Mouse (Mus musculus): ENCODE measurements at regions not wholly inside any gene's neighbourhood (a gene's known extent, or its start where the extent isn't known, plus 50 kb on each side); places are given as distances from the start of the nearest gene placed in this dataset.

DNA sequence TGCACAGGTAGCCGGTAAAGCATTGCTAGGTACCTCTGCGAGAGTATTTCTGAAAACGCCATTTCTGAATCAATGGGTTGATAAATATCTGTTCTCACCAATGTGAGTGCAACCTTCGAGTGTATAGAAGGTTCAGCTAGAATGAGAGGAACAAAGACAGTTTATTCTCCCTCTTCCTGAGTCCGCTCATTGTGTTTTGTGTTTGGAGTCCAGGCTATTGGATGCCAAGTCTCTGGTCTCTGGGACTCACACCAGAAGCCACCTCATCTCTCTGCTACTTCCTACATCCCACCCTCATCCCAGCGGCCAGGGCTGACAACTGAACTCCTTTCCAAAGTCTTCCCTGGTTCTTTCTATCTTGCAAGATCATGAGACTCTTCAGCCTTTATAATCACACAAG lies 62.7 kb downstream of the Lrrc30 start:
- no peak for DNase-seq (ENCODE audit: low read depth, low spot score)

DNA sequence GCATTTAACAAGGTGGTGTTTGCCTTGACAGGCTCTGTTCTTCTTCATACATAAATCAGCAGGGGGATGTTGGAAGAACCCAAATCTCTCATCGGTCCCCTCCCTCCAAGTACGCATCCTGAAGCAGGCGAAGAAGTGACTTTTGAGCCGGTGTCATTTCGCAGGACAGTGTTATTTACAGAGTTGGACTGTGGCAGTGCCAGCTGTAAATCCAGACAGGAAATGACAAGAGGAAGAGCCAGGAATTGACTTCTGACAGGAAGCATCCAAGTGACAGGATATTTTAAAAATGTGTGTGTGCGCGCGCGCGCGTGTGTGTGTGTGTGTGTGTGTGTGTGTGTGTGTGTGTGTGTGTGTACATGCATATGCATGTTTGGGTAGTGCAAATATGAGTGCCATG lies 66.3 kb downstream of the Lrrc30 start:
- no peak for DNase-seq (ENCODE audit: low read depth, low spot score)

- DNase-seq (ENCODE audit: low read depth, low spot score) = no peak
These were observed 66.8 kb downstream of the Lrrc30 start for GRCm38 (mm10) chr17:67565746-67566145.

- DNase-seq (ENCODE audit: low read depth, low spot score) = no peak
These were observed 67.7 kb downstream of the Lrrc30 start for GRCm38 (mm10) chr17:67564845-67565244.

DNA sequence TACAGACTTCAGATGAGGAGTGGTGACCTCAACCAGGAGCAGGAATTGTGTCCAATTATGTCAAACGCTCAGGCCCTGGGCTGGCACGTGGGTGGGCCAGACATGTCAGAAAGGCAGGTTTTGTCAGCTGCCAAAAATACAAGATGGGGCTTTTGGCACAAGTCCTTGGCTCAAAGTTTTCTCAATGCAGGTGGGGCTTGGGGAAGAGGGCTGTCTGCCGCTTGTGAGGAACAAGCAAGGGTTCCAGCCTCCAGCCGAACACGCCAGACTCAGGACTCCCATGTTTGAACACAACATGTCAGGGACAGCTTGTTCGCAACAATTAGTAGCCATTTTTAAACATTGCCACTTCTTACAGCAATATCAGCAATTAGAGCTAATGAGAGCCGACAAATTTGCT lies 69.5 kb downstream of the Lrrc30 start:
- no peak for DNase-seq (ENCODE audit: low read depth, low spot score)

- DNase-seq (ENCODE audit: low read depth, low spot score) = no peak
These were observed 70.7 kb downstream of the Lrrc30 start for GRCm38 (mm10) chr17:67561802-67562201.

- DNase-seq (ENCODE audit: low read depth, low spot score) = no peak
These were observed 75.1 kb downstream of the Lrrc30 start for GRCm38 (mm10) chr17:67557351-67557870.

DNA sequence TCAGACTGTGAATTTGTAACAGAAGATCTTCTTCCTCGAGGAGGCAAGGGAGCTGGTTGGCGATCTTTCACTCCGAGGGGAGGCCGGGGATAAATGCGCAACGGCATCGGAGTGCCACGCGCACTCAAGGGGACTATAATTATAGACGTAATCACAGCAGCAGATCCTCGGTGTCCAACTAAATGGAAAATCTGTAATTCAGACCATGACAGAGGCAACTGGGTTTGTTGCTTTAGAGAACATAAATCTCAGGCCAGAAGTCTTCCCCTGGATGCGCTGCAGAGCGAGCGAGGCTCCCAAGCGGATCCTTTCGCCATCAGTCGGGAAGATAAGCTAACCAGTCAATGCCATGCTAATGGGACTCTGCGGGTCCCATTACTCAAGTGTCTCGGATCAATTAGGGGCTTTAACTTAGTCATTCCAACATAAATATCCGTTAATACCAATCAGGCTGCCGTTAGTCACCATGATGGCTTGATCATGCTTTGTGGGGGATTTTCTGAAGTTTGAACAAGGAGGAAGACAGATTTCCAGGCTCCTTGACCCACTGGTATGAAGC lies 79.9 kb downstream of the Lrrc30 start:
- DNase-seq (ENCODE audit: low read depth, low spot score) = no peak

- DNase-seq (ENCODE audit: low read depth, low spot score) = no peak
These were observed 83.4 kb downstream of the Lrrc30 start for GRCm38 (mm10) chr17:67548966-67549700.

GRCm38 (mm10) chr17:67544410-67544809 lies 88.1 kb downstream of the Lrrc30 start:
- DNase-seq (ENCODE audit: low read depth, low spot score) = no peak

DNA sequence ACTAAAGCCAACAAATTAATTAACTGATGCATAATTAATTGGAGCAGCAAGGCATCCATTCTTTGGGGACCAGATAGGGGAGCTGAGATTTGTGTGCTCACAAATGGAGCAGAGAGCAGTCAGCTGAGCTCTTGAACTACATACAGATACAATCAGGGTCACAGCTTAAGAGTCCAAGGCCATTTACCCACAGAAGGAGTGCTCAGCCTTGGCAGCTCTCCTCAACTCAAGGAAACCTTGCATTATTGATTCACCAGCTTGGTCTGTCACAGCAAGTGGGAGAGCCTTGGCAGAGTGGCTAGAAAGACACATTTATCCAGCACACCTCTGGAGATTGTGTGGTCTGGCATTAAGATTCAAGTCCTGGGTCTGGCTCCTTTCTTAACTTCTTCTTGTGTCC lies 100.2 kb downstream of the Lrrc30 start:
- no peak for DNase-seq (ENCODE audit: low read depth, low spot score)

DNA sequence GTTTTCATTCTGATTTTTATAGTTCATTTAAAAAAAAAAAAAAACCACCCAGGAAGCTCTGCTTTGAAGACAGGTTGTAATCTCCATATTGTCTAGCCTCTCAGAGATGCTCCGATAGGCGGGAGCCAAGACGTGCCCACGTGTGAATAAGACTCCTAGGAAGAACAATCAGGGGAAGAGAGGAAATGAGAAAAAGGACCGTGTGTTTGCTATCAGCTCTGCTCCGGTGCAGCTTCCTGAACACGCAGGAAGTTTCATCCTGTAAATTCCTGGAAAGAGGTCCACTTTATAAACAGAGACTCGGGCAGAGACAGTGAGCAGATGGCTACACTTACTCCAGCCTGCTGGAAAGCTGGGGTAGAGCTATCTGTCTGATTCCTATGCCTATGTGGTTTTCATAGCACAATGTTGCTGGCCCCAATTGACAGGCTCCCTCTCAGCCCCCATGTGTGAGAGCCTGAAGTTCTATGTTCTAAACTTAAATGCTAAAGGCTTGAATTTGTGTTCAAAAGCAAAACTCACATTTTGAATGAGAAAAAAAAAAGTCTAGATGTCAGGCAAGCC lies 111.6 kb downstream of the Lrrc30 start:
- no peak for DNase-seq (ENCODE audit: low read depth, low spot score)

DNA sequence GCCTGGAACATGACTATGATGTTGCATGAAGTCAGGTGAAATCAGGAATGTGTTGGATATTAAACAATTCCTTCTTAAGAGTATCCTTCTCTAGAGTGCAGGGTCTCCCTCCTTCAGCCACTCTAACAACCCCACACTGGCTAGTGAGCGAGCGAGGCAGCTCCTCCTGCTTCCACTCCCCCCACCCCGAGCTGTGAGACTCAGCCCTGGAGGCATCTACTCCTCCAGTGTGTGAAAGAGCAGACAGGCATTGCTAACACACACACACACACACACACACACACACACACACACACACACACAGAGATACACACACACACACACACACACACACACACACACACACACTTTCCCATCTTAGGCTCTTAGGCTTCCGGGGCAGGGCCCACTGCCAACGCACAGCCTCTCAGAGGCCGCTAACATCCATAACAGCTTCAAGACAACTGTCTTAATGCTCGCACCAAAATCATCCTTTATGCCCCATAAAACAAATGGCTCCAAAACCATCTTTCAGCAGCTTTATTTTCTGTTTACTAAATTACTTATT lies 116.8 kb downstream of the Lrrc30 start:
- no peak for DNase-seq (ENCODE audit: low read depth, low spot score)

- no peak for DNase-seq (ENCODE audit: low read depth, low spot score)
These were observed 117.9 kb downstream of the Lrrc30 start for GRCm38 (mm10) chr17:67514387-67515241.

GRCm38 (mm10) chr17:67512699-67513450 lies 119.6 kb downstream of the Lrrc30 start:
- no peak for DNase-seq (ENCODE audit: low read depth, low spot score)

DNA sequence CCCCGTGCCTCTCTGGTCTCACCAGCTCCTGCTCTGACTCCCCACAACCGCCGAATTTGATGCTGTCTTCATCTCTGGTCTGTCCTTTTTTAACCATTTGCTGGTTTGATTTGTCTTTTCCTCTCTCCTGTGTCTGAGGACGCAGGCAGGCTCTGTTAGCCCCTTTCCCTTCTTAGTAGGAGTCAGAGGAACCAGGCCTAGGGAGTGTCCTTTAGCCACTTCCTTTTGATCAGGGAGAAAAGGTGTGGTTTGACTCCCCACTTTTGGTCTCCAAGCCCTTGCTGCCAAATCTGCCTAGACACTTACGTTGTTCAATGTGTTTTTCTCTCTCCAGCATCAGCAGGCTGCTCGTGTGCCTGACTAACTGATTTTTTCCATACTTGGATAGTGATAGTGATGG lies 120.5 kb downstream of the Lrrc30 start:
- no peak for DNase-seq (ENCODE audit: low read depth, low spot score)

- DNase-seq (ENCODE audit: low read depth, low spot score) = no peak
These were observed 122.6 kb downstream of the Lrrc30 start for GRCm38 (mm10) chr17:67509921-67510320.

DNA sequence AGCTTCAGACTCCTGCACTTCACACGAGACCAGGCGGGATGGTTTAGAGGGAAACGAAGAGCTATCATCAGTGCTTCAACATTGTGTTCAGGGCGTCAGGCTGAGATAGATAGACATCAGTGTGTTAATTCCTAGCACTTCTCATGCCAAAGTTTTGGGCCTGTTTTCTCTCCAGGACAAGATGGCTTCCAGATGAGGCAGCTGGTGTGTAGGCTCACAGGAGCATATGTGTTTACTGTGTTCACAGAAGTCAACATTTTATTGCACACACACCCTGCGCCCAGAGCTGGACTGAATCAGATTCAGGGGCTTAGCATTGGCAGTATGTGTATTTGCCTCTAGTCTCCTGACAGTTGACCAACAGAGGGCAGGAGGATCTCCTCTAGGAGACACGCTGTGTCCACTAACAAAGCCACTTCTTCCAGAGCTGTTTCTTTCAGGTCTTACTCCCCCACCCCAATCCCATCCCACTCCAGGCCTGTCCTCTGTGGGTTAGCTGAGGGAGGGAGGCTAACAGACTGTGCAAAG lies 123.4 kb downstream of the Lrrc30 start:
- DNase-seq (ENCODE audit: low read depth, low spot score) = no peak

- no peak for DNase-seq (ENCODE audit: low read depth, low spot score)
These were observed 124.2 kb downstream of the Lrrc30 start for GRCm38 (mm10) chr17:67508353-67508752.

DNA sequence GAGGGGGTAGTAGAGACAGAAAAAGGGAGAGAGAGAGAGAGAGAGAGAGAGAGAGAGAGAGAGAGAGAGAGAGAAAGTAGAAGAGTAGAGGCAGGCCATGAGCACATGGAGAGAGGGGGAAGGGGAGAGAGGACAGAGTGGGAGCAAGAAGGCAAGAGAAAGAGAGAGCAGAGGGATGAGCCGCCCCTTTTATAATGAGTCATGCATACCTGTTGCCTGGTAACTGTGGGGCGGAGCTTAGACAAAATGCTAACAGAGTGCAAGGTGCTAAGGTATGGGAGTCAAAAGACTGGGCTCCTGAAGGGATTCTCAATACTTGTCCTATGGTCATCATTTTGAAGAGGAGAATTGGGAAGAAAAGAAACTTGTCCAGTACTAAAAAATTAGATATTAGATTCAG lies 126.1 kb downstream of the Lrrc30 start:
- DNase-seq (ENCODE audit: low read depth, low spot score) = no peak

DNA sequence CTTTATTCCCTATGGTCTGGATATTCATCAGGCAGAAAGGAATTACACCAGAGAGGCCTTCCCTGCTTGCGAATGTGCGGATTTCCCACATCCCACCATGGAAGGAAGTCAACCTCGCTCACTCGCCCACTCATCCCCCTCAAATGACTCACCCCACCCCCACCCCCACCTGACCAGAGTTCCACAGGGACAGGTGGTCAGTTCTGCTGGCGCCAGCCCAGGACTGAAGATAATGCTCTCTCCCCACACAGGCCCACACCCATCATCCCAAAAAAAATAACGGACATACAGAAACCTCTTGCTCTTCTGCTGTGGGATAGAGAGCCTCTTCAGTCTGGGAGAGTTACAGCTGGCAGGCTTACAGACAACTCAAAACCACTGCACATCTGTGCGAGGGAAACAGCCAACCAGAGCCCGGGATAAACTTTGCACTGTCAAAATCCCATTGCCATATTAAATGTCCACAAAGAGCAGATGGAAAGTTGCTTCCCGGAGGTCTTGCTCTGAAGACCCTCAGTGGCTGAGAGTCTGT lies 128.0 kb downstream of the Lrrc30 start:
- no peak for DNase-seq (ENCODE audit: low read depth, low spot score)

Data from WW6 (cell line).